Mouse (Mus musculus) lung, adult 2 months (tissue): Measurements from ENCODE around the gene Dmrtc1a.
"Not testable (repeated sequence)": the region's sequence is repeated elsewhere in the genome, so short reads cannot be mapped to it uniquely, and the experiment has no call there.

Experiments
- CTCF ChIP-seq: fragments of 200-500 bp; IDR thresholded peaks from 2 replicates; pipeline ENCODE4 v1.5.1; 2011; ENCODE audit warnings: mild to moderate bottlenecking, low read length, control low read depth; ENCODE audit not compliant: insufficient read depth
- POLR2A ChIP-seq: fragments of 200-500 bp; IDR thresholded peaks from 2 replicates; pipeline ENCODE4 v1.6.1; 2011; ENCODE audit warnings: low read depth, mild to moderate bottlenecking, control low read depth, low read length, borderline replicate concordance; ENCODE audit errors: extremely low read depth

DNA sequence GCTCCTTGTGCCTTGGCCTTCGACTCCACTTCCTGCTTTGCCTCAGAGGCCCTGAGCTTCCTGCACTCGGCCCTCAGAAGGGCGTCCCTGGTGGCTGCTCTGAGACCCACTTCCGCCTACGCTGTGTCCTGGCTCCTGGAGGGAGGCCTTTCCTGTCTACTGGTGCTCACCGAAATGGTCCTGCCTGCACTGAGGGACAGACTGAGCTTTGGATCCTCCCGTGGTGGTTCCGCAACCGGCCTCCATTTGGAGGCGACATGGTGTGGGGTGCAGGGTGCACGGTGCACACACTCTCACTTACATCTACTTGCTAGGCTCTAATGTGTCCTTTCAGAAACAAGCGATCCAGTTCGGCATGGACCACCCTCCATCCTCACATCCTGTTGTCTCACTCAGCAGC is 54.0 kb downstream of the Dmrtc1a start, which contains the start of gene Dmrtc1c2:
- TF ChIP-seq CTCF, POLR2A: not testable (repeated sequence)
